ENCODE assay signal across 13 mouse cellular contexts in the genomic region with DNA sequence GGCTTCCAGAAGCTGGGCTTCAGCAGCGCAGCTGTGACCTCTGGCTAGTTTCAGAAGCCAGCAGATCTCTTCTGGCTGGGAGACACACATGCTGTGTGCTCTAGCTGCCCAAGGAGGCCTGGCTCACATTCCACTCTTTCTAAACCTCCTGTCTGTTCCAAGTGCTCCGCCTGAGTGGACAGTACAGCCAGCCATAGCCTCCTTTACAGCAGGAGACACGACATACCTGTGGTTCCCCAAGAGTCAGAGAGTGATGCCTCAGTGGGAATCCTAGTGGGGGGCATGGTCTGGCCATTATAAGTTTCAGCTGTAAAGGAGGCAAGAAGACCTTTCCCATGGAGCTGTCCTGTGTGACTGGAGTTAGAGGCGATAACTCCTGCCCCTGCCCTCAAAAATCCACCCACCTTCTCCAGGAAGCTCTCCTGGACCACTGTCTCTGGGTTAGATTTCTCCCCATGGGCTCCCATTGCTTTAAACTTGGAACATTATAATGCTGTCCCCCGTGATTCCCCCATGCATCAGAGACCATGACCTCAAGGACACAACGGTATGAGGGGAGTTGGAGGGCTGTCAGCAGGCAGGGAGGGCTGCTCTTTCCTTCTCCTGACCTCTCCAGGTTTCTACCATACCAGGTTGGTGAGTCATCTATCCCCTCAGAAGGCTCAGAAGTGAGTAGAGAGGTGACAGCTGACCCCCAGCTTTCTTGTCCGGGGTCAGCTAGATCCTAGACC. TPM values are rescaled to one million over a fixed set of nuclear protein-coding genes. Genes with fewer than 3 reads are reported as not detected.
DNase-seq lines count a peak whose midpoint lies in the region; ATAC-seq and TF ChIP-seq lines count a peak whose summit lies in the region.
"Had no signal": no experiment of that assay in that cellular context is flagged by ENCODE, and none has a peak within 500 bp of the region (broad histone marks: within the 10 kb centered on the region; RNA-seq: fewer than 3 reads in every experiment).

No protein-coding gene starts in this region.

- H3K4me2 ChIP-seq in heart, embryonic 12.5 days, result no peak overlapping the region
- no peak overlapping the region for H3K4me2 ChIP-seq in intestine, postnatal 0 days (replicated peaks; ENCODE audit: low read depth)

- 50% methylated on average over 7 of the region's 7 CpGs for WGBS in heart, embryonic 12.5 days
- 72% methylated on average over 7 of the region's 7 CpGs for WGBS in intestine, postnatal 0 days

- H3K27me3 ChIP-seq in heart, embryonic 12.5 days (replicated peaks), result no peaks in the 10 kb centered on the region
- peaks cover 67% of the 10 kb centered on the region for H3K27me3 ChIP-seq in E14TG2a.4 (ENCODE audit: insufficient read depth, low read length)
- no peaks in the 10 kb centered on the region for H3K27me3 ChIP-seq in intestine, postnatal 0 days (replicated peaks; ENCODE audit: control insufficient read depth, insufficient read depth, low read length)

- no peak for TF ChIP-seq CTCF in E14TG2a.4 (conservative IDR thresholded peaks at IDR 0.05; ENCODE audit: low read length)
- no peak for TF ChIP-seq CTCF in intestine, postnatal 0 days (IDR thresholded peaks at IDR 0.05; ENCODE audit: low read depth)

- no peak overlapping the region for H3K9ac ChIP-seq in heart, embryonic 12.5 days
- H3K9ac ChIP-seq in intestine, postnatal 0 days (ENCODE audit: low read depth, low read length), result no peak overlapping the region
- H3K9ac ChIP-seq: neural tube, embryonic 12.5 days had no signal

- H3K4me1 ChIP-seq in heart, embryonic 12.5 days (replicated peaks), result peaks cover 56% of the 10 kb centered on the region
- peaks cover 78% of the 10 kb centered on the region for H3K4me1 ChIP-seq in E14TG2a.4 (replicated peaks; ENCODE audit: low read depth, low read length)
- H3K4me1 ChIP-seq in intestine, postnatal 0 days (replicated peaks; ENCODE audit: control insufficient read depth, insufficient read depth, low read length), result no peaks in the 10 kb centered on the region

- no peaks in the 10 kb centered on the region for H3K36me3 ChIP-seq in heart, embryonic 12.5 days
- no peaks in the 10 kb centered on the region for H3K36me3 ChIP-seq in E14TG2a.4 (ENCODE audit: insufficient read depth, low read length)
- H3K36me3 ChIP-seq in intestine, postnatal 0 days (ENCODE audit: control insufficient read depth, insufficient read depth), result no peaks in the 10 kb centered on the region
- H3K36me3 ChIP-seq: neural tube, embryonic 12.5 days had no signal

- no peak for DNase-seq in heart, adult 9 months (ENCODE audit: low spot score in 2 of 2)
- peak; percentile 55 for DNase-seq in 3T3-L1 (ENCODE audit: low read depth, low spot score)
- peak; percentile 80 for DNase-seq in cerebellum, adult 9-11 months
- no peak for DNase-seq in right cerebral cortex, postnatal 10 days (ENCODE audit: low spot score in 2 of 2)
- no peak for DNase-seq in urinary bladder, adult 2 months (ENCODE audit: low spot score)
- DNase-seq: layer of hippocampus, postnatal 36 days; midbrain, embryonic 14.5 days; thymus, adult 2 months had no signal

- H3K27ac ChIP-seq in heart, embryonic 12.5 days (ENCODE audit: poor library complexity, severe bottlenecking), result 0 out of 2 replicates have a peak overlapping the region, but pooled peaks have one; percentile 3
- H3K27ac ChIP-seq in intestine, postnatal 0 days (ENCODE audit: low read depth, low read length), result no peak overlapping the region
- H3K27ac ChIP-seq: hindbrain, postnatal 0 days; neural tube, embryonic 12.5 days had no signal

- no peaks in the 10 kb centered on the region for H3K9me3 ChIP-seq in heart, embryonic 12.5 days (replicated peaks)
- no peaks in the 10 kb centered on the region for H3K9me3 ChIP-seq in E14TG2a.4 (ENCODE audit: low read length)
- no peaks in the 10 kb centered on the region for H3K9me3 ChIP-seq in intestine, postnatal 0 days (ENCODE audit: control insufficient read depth)
- H3K9me3 ChIP-seq: neural tube, embryonic 12.5 days had no signal

- H3K4me3 ChIP-seq in heart, embryonic 12.5 days, result no peak overlapping the region
- H3K4me3 ChIP-seq in E14TG2a.4 (replicated peaks; ENCODE audit: low read length), result peak overlapping the region; percentile 93; the same call in 1 of the 2 replicates
- no peak overlapping the region for H3K4me3 ChIP-seq in intestine, postnatal 0 days (ENCODE audit: low read depth, low read length)

- no peak for ATAC-seq in heart, embryonic 12.5 days (ENCODE audit: insufficient number of reproducible peaks, low FRiP score)
- no peak for ATAC-seq in intestine, postnatal 0 days
- ATAC-seq: hindbrain, postnatal 0 days had no signal

RNA-seq across cellular contexts. Expression of gene Ldlrap1, which starts 1.4 kb away (rescaled TPM):
- polyA plus RNA-seq in heart, embryonic 12.5 days (2016; fragmentation: Nextera tagmentation; extraction: Ambion mirVana), result 16.5 and 17.8 TPM in 2 replicates
- 18.0 and 18.1 TPM in 2 replicates for polyA plus RNA-seq in intestine, postnatal 0 days (2015; fragmentation: Nextera tagmentation; extraction: Ambion mirVana)
- 17.9 and 21.4 TPM in 2 replicates for polyA plus RNA-seq in urinary bladder, adult 2 months (2012; rRNA removed)

Comparison
In these comparisons a context has a peak if more than half of its experiments do, and no peak if none do; other contexts are left out.
1. DNase-seq: peak in 3T3-L1 (single experiment) and cerebellum, adult 9-11 months (single experiment); none in heart, adult 9 months (0 of 2), right cerebral cortex, postnatal 10 days (0 of 2) and urinary bladder, adult 2 months (single experiment).